Mouse (Mus musculus) ES-E14 (cell line): ENCODE results near the gene Rnf152.

Experiments used
- MAFK ChIP-seq: IDR thresholded peaks from 2 replicates; pipeline ENCODE4 v1.6.1; 2014; ENCODE audit warnings: mild to moderate bottlenecking, low read depth, low read length, inconsistent platforms; ENCODE audit not compliant: insufficient read depth
- ZNF384 ChIP-seq: IDR thresholded peaks from 2 replicates; pipeline ENCODE4 v1.6.1; 2012; ENCODE audit warnings: low read depth, low read length, inconsistent platforms

DNA sequence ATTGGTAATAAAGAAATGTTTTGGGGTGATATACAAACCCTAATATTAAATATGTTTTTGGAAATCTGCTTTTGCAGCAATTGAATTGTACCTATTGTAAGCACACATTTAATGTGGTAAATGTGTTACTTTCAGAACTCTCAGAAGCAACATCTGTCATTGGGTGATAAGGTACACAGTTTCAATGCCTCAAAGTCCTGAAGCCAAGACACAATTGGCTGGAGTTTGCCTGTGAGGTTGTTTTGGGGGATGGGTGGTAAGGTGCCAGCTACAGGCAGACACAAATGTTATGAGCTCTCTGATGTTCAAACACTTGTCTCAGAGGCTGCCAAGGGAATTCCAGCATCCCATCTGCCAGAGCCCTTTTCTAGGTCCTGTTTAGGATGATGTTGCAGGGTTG is 116.3 kb downstream of the Rnf152 start:
- TF ChIP-seq ZNF384 (no peak), MAFK (no peak)
